ENCODE assay signal across 8 mouse cellular contexts in genomic region chr7:25658657-25659472, GRCm38 (mm10). TPM values are rescaled to one million over a fixed set of nuclear protein-coding genes. Genes with fewer than 3 reads are reported as not detected.
A peak's percentile ranks its signal among the peaks of the same experiment; 100 is the strongest.
DNase-seq lines count a peak whose midpoint lies in the region; ATAC-seq and TF ChIP-seq lines count a peak whose summit lies in the region.

Bckdha (minus strand) TSS chr7:25658981.
Exosc5 (plus strand) TSS chr7:25659164.

- peaks cover 12% of the 10 kb centered on the region for H3K36me3 ChIP-seq in kidney, embryonic 14.5 days (ENCODE audit: control insufficient read depth, insufficient read depth, low read length)
- H3K36me3 ChIP-seq in limb, embryonic 15.5 days = peaks cover 18% of the 10 kb centered on the region

- TF ChIP-seq POLR2A in bone marrow macrophage, adult 2 months (IDR thresholded peaks at IDR 0.05; ENCODE audit: borderline replicate concordance, low read depth, low read length) = no peak
- TF ChIP-seq POLR2A in embryonic fibroblast, embryonic 13.5 days (IDR thresholded peaks at IDR 0.05; ENCODE audit: low read depth, low read length) = peak; percentile 84

- TF ChIP-seq CTCF in bone marrow macrophage, adult 2 months (IDR thresholded peaks at IDR 0.05; ENCODE audit: low read depth, low read length) = no peak
- no peak for TF ChIP-seq CTCF in embryonic fibroblast, embryonic 13.5 days (IDR thresholded peaks at IDR 0.05; ENCODE audit: borderline replicate concordance, insufficient read depth, low read length)

- peak within 1 kb of the TSS; percentile 80 for H3K27ac ChIP-seq in bone marrow macrophage, adult 2 months (ENCODE audit: insufficient read depth, low read depth, low read length)
- peak within 1 kb of the TSS; percentile 59 for H3K27ac ChIP-seq in embryonic fibroblast, embryonic 13.5 days (ENCODE audit: insufficient read depth, low read length)
- H3K27ac ChIP-seq in kidney, embryonic 14.5 days (ENCODE audit: low read depth, low read length) = peak within 1 kb of the TSS; percentile 10; the same call in 1 of the 2 replicates
- H3K27ac ChIP-seq in limb, embryonic 15.5 days = peak within 1 kb of the TSS; percentile 82

- H3K9me3 ChIP-seq in kidney, embryonic 14.5 days (ENCODE audit: control insufficient read depth, low read length) = no peaks in the 10 kb centered on the region
- H3K9me3 ChIP-seq in limb, embryonic 15.5 days = no peaks in the 10 kb centered on the region

- H3K4me1 ChIP-seq in bone marrow macrophage, adult 2 months (ENCODE audit: control insufficient read depth, insufficient read depth, low read length) = peaks cover 17% of the 10 kb centered on the region
- H3K4me1 ChIP-seq in embryonic fibroblast, embryonic 13.5 days (ENCODE audit: control insufficient read depth, insufficient read depth, low read length) = no peaks in the 10 kb centered on the region
- H3K4me1 ChIP-seq in kidney, embryonic 14.5 days (ENCODE audit: control insufficient read depth, insufficient read depth, low read length) = peaks cover 10% of the 10 kb centered on the region; the same call in 1 of the 2 replicates
- peaks cover 21% of the 10 kb centered on the region for H3K4me1 ChIP-seq in limb, embryonic 15.5 days

- 1% methylated on average over 50 of the region's 50 CpGs for WGBS in kidney, embryonic 14.5 days
- WGBS in limb, embryonic 15.5 days = under 1% methylated on average over 50 of the region's 50 CpGs

- no peaks in the 10 kb centered on the region for H3K27me3 ChIP-seq in kidney, embryonic 14.5 days (ENCODE audit: control insufficient read depth, insufficient read depth, low read length)
- no peaks in the 10 kb centered on the region for H3K27me3 ChIP-seq in limb, embryonic 15.5 days

- peak; percentile 99 for ATAC-seq in kidney, embryonic 14.5 days (ENCODE audit: low FRiP score, low TSS enrichment)
- peak; percentile 99 for ATAC-seq in limb, embryonic 15.5 days (ENCODE audit: insufficient number of reproducible peaks, low FRiP score, low TSS enrichment, low read depth)

- H3K9ac ChIP-seq in kidney, embryonic 14.5 days (ENCODE audit: low read depth, low read length) = peak within 1 kb of the TSS; percentile 74
- peak within 1 kb of the TSS; percentile 68 for H3K9ac ChIP-seq in limb, embryonic 15.5 days

- H3K4me3 ChIP-seq in bone marrow macrophage, adult 2 months (ENCODE audit: insufficient read depth, low read length) = peak within 1 kb of the TSS; percentile 96
- H3K4me3 ChIP-seq in embryonic fibroblast, embryonic 13.5 days (ENCODE audit: insufficient read depth, low read length) = peak within 1 kb of the TSS; percentile 66
- H3K4me3 ChIP-seq in kidney, embryonic 14.5 days (ENCODE audit: low read length) = peak within 1 kb of the TSS; percentile 70
- peak within 1 kb of the TSS; percentile 78 for H3K4me3 ChIP-seq in limb, embryonic 15.5 days

- H3K4me2 ChIP-seq in kidney, embryonic 14.5 days (replicated peaks; ENCODE audit: low read depth, low read length) = peak within 1 kb of the TSS; percentile 82
- H3K4me2 ChIP-seq in limb, embryonic 15.5 days = peak within 1 kb of the TSS; percentile 74

- DNase-seq in A20 (ENCODE audit: low read depth, low spot score) = peak; percentile 100
- DNase-seq in heart, adult 9 months (ENCODE audit: low spot score in 2 of 2) = peak; percentile 100
- DNase-seq in monocyte, adult 2 months (ENCODE audit: low read depth in 1 of 2, low spot score in 2 of 2) = peak; percentile 98 to 99
- DNase-seq in spleen, postnatal 36 days (ENCODE audit: low spot score in 2 of 2) = peak; percentile 99 to 100

RNA-seq across cellular contexts. Expression of gene Bckdha, which starts in this region (rescaled TPM):
- 56.1 and 59.3 TPM in 2 replicates for polyA plus RNA-seq in bone marrow macrophage, adult 2 months (2012; ENCODE audit: insufficient read depth, insufficient read length, missing spikeins)
- 15.5 and 16.4 TPM in 2 replicates for polyA plus RNA-seq in embryonic fibroblast, embryonic 13.5 days (2011; ENCODE audit: insufficient read length, low read depth, missing spikeins)
- 60.6 and 69.6 TPM in 2 replicates for polyA plus RNA-seq in kidney, embryonic 14.5 days (2014; fragmentation: Nextera tagmentation; extraction: Ambion mirVana)
- 59.1 and 62.5 TPM in 2 replicates for polyA plus RNA-seq in limb, embryonic 15.5 days (2015; fragmentation: Nextera tagmentation; extraction: Ambion mirVana)

RNA-seq across cellular contexts. Expression of gene Exosc5, which starts in this region (rescaled TPM):
- 22.6 and 30.6 TPM in 2 replicates for polyA plus RNA-seq in bone marrow macrophage, adult 2 months (2012; ENCODE audit: insufficient read depth, insufficient read length, missing spikeins)
- 21.6 and 25.3 TPM in 2 replicates for polyA plus RNA-seq in embryonic fibroblast, embryonic 13.5 days (2011; ENCODE audit: insufficient read length, low read depth, missing spikeins)
- polyA plus RNA-seq in kidney, embryonic 14.5 days (2014; fragmentation: Nextera tagmentation; extraction: Ambion mirVana) = 93.5 and 98.8 TPM in 2 replicates
- polyA plus RNA-seq in limb, embryonic 15.5 days (2015; fragmentation: Nextera tagmentation; extraction: Ambion mirVana) = 64.7 and 69.8 TPM in 2 replicates

Comparison
In these comparisons a context has a peak if more than half of its experiments do, and no peak if none do; other contexts are left out.
1. Peak in every context shown above with its lines: DNase-seq, ATAC-seq, H3K4me3 ChIP-seq and H3K27ac ChIP-seq.
2. H3K27ac ChIP-seq: peak in every context shown above with its lines; median percentile 82 in limb, embryonic 15.5 days; 80 in bone marrow macrophage, adult 2 months; 59 in embryonic fibroblast, embryonic 13.5 days; 10 in kidney, embryonic 14.5 days.